Mouse (Mus musculus) embryonic facial prominence, embryonic 15.5 days (tissue): ENCODE data around the gene Gale. TPM values are rescaled to one million over a fixed set of nuclear protein-coding genes. Genes with fewer than 3 reads are reported as not detected.

ENCODE experiments used
- ATAC-seq: fragments of 200-750 bp; cut with Nextera tagmentation; 2 replicates; pipeline ENCODE4 v1.8.0; 2017; ENCODE audit warnings: low read depth, moderate TSS enrichment; ENCODE audit not compliant: insufficient number of reproducible peaks, low FRiP score, low TSS enrichment
- H3K27ac ChIP-seq: fragments of 300-500 bp; sonication (generic); replicated peaks from 2 replicates; pipeline ENCODE4 v1.5.1; 2015; ENCODE audit warnings: mild to moderate bottlenecking, inconsistent platforms
- H3K27me3 ChIP-seq: fragments of 300-500 bp; sonication (generic); 2 replicates; pipeline ENCODE4 v1.6.1; 2015; ENCODE audit warnings: inconsistent platforms
- H3K36me3 ChIP-seq: fragments of 300-500 bp; sonication (generic); 2 replicates; pipeline ENCODE4 v1.6.1; 2015; ENCODE audit warnings: mild to moderate bottlenecking, inconsistent platforms
- H3K4me1 ChIP-seq: fragments of 300-500 bp; sonication (generic); 2 replicates; pipeline ENCODE4 v1.6.1; 2015; ENCODE audit warnings: inconsistent platforms
- H3K4me2 ChIP-seq: fragments of 300-500 bp; sonication (generic); replicated peaks from 2 replicates; pipeline ENCODE4 v1.6.1; 2015; ENCODE audit warnings: mild to moderate bottlenecking, inconsistent platforms
- H3K4me3 ChIP-seq: fragments of 300-500 bp; sonication (generic); replicated peaks from 2 replicates; pipeline ENCODE4 v1.5.1; 2015; ENCODE audit warnings: mild to moderate bottlenecking, inconsistent platforms
- H3K9ac ChIP-seq: fragments of 300-500 bp; sonication (generic); 2 replicates; pipeline ENCODE4 v1.6.1; 2015; ENCODE audit warnings: inconsistent platforms
- H3K9me3 ChIP-seq: fragments of 300-500 bp; sonication (generic); replicated peaks from 2 replicates; pipeline ENCODE4 v1.6.1; 2016; ENCODE audit warnings: inconsistent platforms
- WGBS: fragments of 180-500 bp; shearing (Covaris S2); methylation state at CpG from one replicate; pipeline ENCODE4 v1.1.7; 2015; 5-methylcytosine and 5-hydroxymethylcytosine counted together
- polyA plus RNA-seq: library from polyadenylated mRNA; unstranded; fragments of >200 nt; fragmentation: Nextera tagmentation; extraction: Ambion mirVana; gene quantifications from 2 replicates; pipeline ENCODE4 v1.2.1, GENCODE M21; 2015

The Gale gene
- polyA plus RNA-seq, 1 experiment from 2014 or later, result 48.0 TPM

DNA sequence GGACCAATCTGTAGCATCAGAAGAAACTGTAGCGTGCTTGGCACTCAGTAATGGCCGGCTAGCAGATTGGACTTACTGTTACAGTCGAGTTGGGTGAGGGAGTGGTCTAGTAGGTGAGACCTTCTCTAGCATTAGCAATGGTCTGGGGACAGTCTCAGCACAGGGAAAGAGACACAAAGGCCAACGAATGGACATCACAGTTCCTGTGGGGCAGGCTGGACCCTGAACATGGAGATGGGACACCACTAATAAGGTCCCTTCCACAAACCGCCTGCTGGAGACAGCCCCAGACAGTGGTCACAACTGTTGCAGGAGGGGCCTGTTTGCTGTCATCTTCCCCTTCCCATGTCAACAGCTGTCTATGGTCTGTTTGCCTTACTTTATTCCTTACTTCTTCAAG, 1.8 kb upstream of the Gale start:
- H3K9me3 ChIP-seq, result no peaks in the 10 kb centered on the region
- H3K36me3 ChIP-seq, result peaks cover 63% of the 10 kb centered on the region
- H3K27me3 ChIP-seq, result no peaks in the 10 kb centered on the region
- no peak for ATAC-seq
- H3K27ac ChIP-seq, result no peak overlapping the region
- no peak overlapping the region for H3K4me2 ChIP-seq
- no peak overlapping the region for H3K9ac ChIP-seq
- 89% methylated on average over 5 of the region's 5 CpGs for WGBS
- H3K4me1 ChIP-seq, result peaks cover 17% of the 10 kb centered on the region
- H3K4me3 ChIP-seq, result no peak overlapping the region

DNA sequence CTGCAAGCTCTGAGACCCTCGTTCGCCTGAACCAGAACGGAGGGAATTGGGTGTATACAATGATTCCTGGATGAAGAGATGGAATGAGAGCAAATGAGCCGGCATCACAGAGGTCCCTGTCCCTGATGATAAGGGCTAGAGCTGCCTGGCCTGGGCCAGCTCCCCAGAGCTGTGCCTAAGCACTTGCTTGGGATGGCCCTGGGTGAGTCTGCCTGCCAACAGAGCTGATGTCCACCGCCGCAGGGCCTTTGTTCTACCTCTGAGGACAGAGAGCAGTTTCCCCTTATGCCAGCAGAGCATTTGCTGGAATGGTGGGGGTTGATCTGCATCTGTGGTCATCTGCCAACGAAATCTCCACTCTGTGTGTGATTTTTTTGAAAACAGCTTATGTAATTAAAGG, 1.3 kb upstream of the Gale start:
- peaks cover 66% of the 10 kb centered on the region for H3K36me3 ChIP-seq
- 80% methylated on average over 7 of the region's 7 CpGs for WGBS
- H3K9me3 ChIP-seq, result no peaks in the 10 kb centered on the region
- H3K9ac ChIP-seq, result no peak overlapping the region
- H3K4me3 ChIP-seq, result no peak overlapping the region
- peaks cover 17% of the 10 kb centered on the region for H3K4me1 ChIP-seq
- H3K27ac ChIP-seq, result 0 out of 2 replicates have a peak overlapping the region, but pooled peaks have one; percentile 28
- ATAC-seq, result no peak
- H3K27me3 ChIP-seq, result no peaks in the 10 kb centered on the region
- H3K4me2 ChIP-seq, result no peak overlapping the region

DNA sequence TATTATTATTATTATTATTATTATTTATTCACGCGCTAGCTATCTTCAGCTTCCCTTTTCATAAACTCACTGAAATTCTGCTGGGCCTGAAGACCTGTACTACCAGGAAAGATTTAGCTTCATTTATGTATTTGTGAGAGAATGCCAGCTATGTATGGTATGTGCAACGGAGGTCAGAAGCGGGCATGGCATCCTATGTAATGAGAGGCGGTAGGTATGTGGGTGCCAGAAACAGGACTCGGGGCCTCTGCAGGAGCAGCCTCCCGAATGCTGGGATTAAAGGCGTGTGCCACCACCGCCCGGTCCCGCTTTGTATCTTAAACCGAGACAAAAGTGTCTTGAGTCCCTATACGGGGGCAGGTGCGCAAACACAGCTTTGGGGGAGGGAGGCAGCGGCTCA, 581 bp upstream of the Gale start:
- WGBS, result 6% methylated on average over 15 of the region's 15 CpGs

DNA sequence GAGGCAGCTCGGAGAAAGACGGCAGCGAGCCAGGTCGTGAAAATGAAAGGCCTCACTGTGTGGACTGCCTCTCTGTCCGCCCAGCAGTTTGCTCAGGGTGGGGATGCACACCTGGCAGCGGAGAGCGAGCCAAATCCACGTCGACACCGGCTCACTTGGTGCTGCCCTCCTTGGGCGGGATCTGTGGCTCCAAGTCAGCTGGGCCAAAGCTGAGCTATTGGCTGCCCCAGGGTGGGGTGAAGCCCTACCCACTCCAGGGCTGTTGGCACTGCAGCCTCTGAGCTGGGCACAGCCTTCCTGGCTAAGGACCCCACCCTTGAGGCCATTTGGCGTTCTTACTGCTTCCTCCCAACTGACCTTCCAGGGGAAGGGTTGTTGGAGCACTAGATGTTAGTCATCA, 899 bp downstream of the Gale start:
- peak overlapping the region; percentile 93 for H3K4me2 ChIP-seq
- H3K27ac ChIP-seq, result peak overlapping the region; percentile 84
- peaks cover 21% of the 10 kb centered on the region for H3K4me1 ChIP-seq
- H3K9ac ChIP-seq, result peak overlapping the region; percentile 74
- peak overlapping the region; percentile 79 for H3K4me3 ChIP-seq
- peaks cover 66% of the 10 kb centered on the region for H3K36me3 ChIP-seq
- no peaks in the 10 kb centered on the region for H3K27me3 ChIP-seq
- no peaks in the 10 kb centered on the region for H3K9me3 ChIP-seq
- peak; percentile 36; the same call in 1 of the 2 replicates for ATAC-seq
- 4% methylated on average over 12 of the region's 12 CpGs for WGBS

More for the DNA sequence above, 581 bp upstream of the Gale start:
- peaks cover 66% of the 10 kb centered on the region for H3K36me3 ChIP-seq
- H3K4me2 ChIP-seq, result peak overlapping the region; percentile 93
- no peaks in the 10 kb centered on the region for H3K9me3 ChIP-seq
- peaks cover 17% of the 10 kb centered on the region for H3K4me1 ChIP-seq
- no peak for ATAC-seq
- peak overlapping the region; percentile 79 for H3K4me3 ChIP-seq
- no peaks in the 10 kb centered on the region for H3K27me3 ChIP-seq
- peak overlapping the region; percentile 93 for H3K27ac ChIP-seq
- H3K9ac ChIP-seq, result peak overlapping the region; percentile 47

DNA sequence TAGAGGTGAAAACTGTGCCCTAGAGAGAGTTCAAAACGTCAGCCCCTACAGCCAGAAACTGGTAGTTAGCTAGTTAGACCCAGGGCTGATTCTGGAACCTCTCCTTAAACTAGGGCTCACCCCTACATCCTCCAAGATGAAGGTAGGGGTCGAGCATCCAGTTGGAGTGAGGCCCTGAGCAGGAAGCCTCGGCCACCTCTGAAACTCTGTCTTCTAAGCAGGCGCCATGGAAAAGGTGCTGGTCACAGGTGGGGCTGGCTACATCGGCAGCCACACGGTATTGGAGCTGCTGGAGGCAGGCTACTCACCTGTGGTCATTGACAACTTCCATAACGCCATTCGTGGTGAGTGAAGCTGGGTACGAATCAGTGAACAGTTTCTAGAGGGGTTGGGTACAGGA, 1.6 kb downstream of the Gale start:
- H3K4me2 ChIP-seq, result 0 out of 2 replicates have a peak overlapping the region, but pooled peaks have one; percentile 93
- ATAC-seq, result no peak
- no peaks in the 10 kb centered on the region for H3K9me3 ChIP-seq
- H3K4me3 ChIP-seq, result 0 out of 2 replicates have a peak overlapping the region, but pooled peaks have one; percentile 79
- no peak overlapping the region for H3K9ac ChIP-seq
- no peaks in the 10 kb centered on the region for H3K27me3 ChIP-seq
- H3K36me3 ChIP-seq, result peaks cover 66% of the 10 kb centered on the region
- H3K27ac ChIP-seq, result no peak overlapping the region
- WGBS, result 85% methylated on average over 9 of the region's 9 CpGs
- peaks cover 21% of the 10 kb centered on the region for H3K4me1 ChIP-seq

DNA sequence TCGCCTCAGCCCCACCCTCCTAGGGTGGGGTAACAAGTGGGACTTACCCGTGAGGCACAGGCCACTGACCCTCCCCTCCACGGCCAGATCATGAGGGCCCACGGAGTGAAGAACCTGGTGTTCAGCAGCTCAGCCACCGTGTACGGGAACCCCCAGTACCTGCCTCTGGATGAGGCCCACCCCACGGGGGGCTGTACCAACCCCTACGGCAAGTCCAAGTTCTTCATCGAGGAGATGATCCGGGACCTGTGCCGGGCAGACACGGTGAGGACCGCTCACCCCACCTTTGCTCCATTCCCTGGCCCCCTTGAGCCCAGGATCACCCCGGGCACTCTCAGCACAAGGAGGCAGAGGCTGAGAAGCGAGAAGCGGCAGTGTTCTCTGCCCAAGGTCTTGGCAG, 2.8 kb downstream of the Gale start:
- no peak overlapping the region for H3K4me3 ChIP-seq
- peaks cover 56% of the 10 kb centered on the region for H3K36me3 ChIP-seq
- H3K27ac ChIP-seq, result no peak overlapping the region
- 89% methylated on average over 16 of the region's 16 CpGs for WGBS
- H3K4me1 ChIP-seq, result peaks cover 30% of the 10 kb centered on the region
- no peak overlapping the region for H3K4me2 ChIP-seq
- no peaks in the 10 kb centered on the region for H3K27me3 ChIP-seq
- H3K9ac ChIP-seq, result no peak overlapping the region
- H3K9me3 ChIP-seq, result no peaks in the 10 kb centered on the region
- no peak for ATAC-seq

DNA sequence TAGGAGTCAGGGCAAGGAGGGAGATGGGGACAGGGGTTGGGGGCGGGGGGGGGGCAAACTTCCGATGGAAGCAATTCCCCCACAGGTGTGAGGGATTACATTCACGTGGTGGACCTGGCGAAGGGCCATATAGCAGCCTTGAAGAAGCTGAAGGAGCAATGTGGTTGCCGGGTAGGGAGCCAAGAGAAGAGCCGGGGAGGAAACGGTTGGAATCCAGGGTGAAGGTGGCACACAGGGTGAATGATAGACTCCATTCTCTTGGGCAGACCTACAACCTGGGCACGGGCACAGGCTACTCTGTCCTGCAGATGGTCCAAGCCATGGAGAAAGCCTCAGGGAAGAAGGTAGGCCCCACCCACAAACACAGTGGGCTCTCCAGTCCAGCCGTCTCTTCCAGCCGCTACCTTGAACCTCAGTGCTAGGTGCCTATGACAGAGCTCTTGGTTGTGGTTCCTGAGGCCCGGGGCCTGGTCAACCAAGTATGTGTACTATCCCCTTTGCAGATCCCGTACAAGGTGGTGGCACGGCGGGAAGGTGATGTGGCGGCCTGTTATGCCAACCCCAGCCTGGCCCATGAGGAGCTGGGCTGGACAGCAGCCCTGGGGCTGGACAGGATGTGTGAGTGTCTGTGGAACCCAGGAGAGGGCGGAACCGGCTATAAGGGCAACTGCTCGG, 3.7 kb downstream of the Gale start:
- ATAC-seq, result no peak
- H3K36me3 ChIP-seq, result peaks cover 47% of the 10 kb centered on the region
- no peaks in the 10 kb centered on the region for H3K27me3 ChIP-seq
- H3K4me2 ChIP-seq, result no peak overlapping the region
- peaks cover 39% of the 10 kb centered on the region for H3K4me1 ChIP-seq
- no peak overlapping the region for H3K9ac ChIP-seq
- H3K9me3 ChIP-seq, result no peaks in the 10 kb centered on the region
- H3K4me3 ChIP-seq, result no peak overlapping the region
- 87% methylated on average over 18 of the region's 18 CpGs for WGBS
- H3K27ac ChIP-seq, result no peak overlapping the region

DNA sequence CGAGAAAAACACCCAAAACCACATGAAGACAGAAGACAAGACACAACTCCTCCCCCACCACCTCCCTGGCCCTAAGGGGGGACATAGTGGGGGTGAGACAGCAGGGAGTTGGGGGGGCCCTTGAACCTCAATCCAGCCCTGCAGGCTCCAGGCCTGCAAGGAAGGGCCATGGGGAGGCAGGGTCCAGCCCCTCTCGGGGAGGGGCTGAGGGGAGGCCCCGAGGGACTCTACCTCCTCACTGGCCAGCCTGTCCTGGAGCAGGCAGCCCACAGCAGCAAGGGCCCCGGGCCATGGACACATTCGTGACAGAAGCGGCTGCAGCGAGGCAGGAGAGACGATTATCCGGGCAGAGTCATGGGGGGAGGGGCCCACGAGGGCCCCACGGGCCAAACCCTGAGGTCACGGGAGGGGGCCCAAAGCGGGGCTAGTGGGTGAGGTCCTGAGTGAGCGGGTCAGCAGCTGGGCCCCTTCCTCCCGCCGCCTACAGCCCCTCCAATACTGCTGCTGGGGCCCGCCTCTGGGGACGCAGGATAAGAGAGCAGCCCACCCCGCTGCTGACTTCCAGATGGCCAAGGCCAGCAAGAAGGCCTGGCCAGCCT, 4.8 kb downstream of the Gale start:
- WGBS, result 65% methylated on average over 19 of the region's 19 CpGs
- no peak overlapping the region for H3K27ac ChIP-seq
- H3K9ac ChIP-seq, result no peak overlapping the region
- no peak overlapping the region for H3K4me2 ChIP-seq
- ATAC-seq, result no peak
- no peaks in the 10 kb centered on the region for H3K9me3 ChIP-seq
- peaks cover 32% of the 10 kb centered on the region for H3K4me1 ChIP-seq
- H3K36me3 ChIP-seq, result peaks cover 46% of the 10 kb centered on the region
- no peaks in the 10 kb centered on the region for H3K27me3 ChIP-seq
- no peak overlapping the region for H3K4me3 ChIP-seq

DNA sequence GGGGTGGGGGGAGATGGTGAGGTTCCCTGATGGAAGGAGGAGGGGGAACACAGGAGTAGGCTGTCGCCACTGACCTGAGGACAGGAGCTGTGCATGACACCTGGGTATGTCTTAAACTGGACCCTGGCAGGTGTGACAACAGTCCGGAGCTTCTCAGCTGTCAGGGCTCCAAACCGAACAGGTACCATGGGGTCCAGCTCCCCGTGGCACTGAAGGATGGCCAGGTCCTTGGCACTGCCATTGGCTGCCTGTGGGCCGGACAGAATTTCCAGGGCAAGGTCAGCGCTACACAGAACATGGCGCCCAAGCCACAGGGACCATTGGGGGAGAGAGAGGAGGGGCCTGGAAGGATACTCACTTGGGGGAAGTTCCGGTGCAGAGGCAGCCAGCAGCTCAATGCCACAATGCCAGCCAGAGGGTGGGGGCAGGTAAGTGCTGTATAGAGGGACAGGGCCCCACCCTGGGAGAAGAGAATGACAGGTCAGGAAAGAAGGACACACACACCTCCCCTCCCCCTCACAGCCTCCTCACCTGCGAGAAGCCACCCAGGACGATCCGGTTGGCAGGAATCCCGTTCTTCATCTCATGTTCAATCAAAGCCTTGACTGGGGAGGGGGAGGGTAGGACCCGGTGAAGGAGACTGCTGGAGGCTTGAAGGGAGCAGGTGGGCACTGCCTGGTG, 5.7 kb downstream of the Gale start:
- no peak overlapping the region for H3K4me3 ChIP-seq
- H3K9ac ChIP-seq, result no peak overlapping the region
- no peak overlapping the region for H3K27ac ChIP-seq
- H3K9me3 ChIP-seq, result no peaks in the 10 kb centered on the region
- ATAC-seq, result no peak
- no peak overlapping the region for H3K4me2 ChIP-seq
- H3K36me3 ChIP-seq, result peaks cover 46% of the 10 kb centered on the region
- WGBS, result 86% methylated on average over 13 of the region's 13 CpGs
- no peaks in the 10 kb centered on the region for H3K27me3 ChIP-seq
- H3K4me1 ChIP-seq, result peaks cover 30% of the 10 kb centered on the region

DNA sequence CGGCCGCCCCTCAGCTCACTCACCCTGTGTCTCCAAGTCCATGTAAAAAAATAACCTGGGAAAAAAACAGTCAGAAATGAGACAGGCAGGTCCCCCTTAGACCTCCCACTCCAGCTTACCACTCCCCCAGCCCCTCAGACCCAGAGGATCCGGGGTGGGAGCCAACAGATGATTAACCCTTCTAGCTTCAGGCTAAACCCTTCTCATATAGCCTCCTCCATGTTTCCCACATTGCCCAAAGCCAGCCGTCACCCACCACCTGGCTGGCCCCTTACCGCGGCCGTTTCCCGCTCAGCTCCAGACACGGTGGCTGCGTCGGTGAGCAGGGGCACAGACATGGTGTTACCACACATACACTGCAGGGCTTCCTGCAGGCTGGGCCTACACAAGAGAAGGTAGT, 7.1 kb downstream of the Gale start:
- H3K4me1 ChIP-seq, result peaks cover 22% of the 10 kb centered on the region
- H3K9me3 ChIP-seq, result no peaks in the 10 kb centered on the region
- no peak overlapping the region for H3K4me2 ChIP-seq
- H3K4me3 ChIP-seq, result 0 out of 2 replicates have a peak overlapping the region, but pooled peaks have one; percentile 99
- H3K27me3 ChIP-seq, result no peaks in the 10 kb centered on the region
- ATAC-seq, result no peak
- H3K36me3 ChIP-seq, result peaks cover 56% of the 10 kb centered on the region
- no peak overlapping the region for H3K27ac ChIP-seq
- 76% methylated on average over 11 of the region's 11 CpGs for WGBS
- no peak overlapping the region for H3K9ac ChIP-seq

DNA sequence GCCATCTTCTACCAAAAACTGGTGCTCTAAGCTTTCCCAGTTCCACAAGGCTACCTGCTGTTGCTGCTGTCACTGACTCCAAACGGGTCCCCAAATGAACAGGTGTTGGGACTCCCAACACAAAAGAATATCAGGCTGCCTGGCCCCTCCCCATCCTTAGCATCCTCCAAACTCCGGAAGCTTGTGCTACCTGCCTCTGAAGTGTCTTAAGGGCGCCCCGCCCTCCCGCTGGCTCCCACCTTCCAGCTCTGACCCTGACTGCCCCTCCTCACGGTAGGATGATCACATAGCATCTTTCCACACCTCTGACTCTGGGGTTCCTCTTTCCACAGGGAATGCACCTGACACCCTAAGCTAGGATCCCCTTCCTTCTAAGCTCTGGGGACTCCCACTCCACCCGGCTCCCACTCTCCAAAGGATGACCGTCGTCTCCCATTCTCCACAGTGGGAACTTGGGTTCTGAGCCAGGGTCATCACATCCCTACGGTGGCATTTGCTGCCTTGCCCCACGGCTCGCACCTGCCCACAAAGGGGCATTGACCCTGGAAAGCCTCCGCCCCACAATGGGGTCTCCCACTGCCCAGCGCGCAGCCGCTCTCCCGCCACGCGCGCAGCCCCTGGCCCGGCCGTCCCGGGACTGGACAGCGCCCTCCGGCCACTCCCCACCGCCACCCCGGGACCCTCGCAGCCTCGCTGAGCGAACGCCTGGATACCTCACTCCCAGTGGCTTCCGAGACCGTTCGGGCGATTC, 8.5 kb downstream of the Gale start:
- Histone ChIP-seq H3K4me3 (peak overlapping the region; percentile 99), H3K27me3 (no peaks in the 10 kb centered on the region), H3K9me3 (no peaks in the 10 kb centered on the region), H3K36me3 (peaks cover 58% of the 10 kb centered on the region), H3K4me1 (peaks cover 22% of the 10 kb centered on the region), H3K4me2 (peak overlapping the region; percentile 94), H3K27ac (peak overlapping the region; percentile 78), H3K9ac (peak overlapping the region; percentile 90)
- WGBS, result under 1% methylated on average over 35 of the region's 35 CpGs
- peak; percentile 58 for ATAC-seq
